Mouse (Mus musculus): ENCODE results near the gene Slc35d1. TPM values are rescaled to one million over a fixed set of nuclear protein-coding genes. Genes with fewer than 3 reads are reported as not detected.

Slc35d1 gene
- polyA plus RNA-seq, 1 experiment from 2014 or later: 6.4 TPM

Other genes starting within 250 kb of the Slc35d1 start
- 3.7 and 4.5 TPM in 2 replicates for gene Tctex1d1, start 236.6 kb downstream of the Slc35d1 start, polyA plus RNA-seq (2014; fragmentation: Nextera tagmentation; extraction: Ambion mirVana)
- 0.51 TPM in 1 of 2 replicates, not detected in the other for gene Insl5, start 188.3 kb downstream of the Slc35d1 start, polyA plus RNA-seq (2014; fragmentation: Nextera tagmentation; extraction: Ambion mirVana)
- 31.4 and 33.2 TPM in 2 replicates for gene Mier1, start 100.8 kb downstream of the Slc35d1 start, polyA plus RNA-seq (2014; fragmentation: Nextera tagmentation; extraction: Ambion mirVana)
- gene Wdr78, start 100.6 kb downstream of the Slc35d1 start, polyA plus RNA-seq (2014; fragmentation: Nextera tagmentation; extraction: Ambion mirVana): 7.2 and 7.4 TPM in 2 replicates
- not detected in 2 replicates for gene 4921539E11Rik, start 75.7 kb upstream of the Slc35d1 start, polyA plus RNA-seq (2014; fragmentation: Nextera tagmentation; extraction: Ambion mirVana)
- gene Oma1, start 98.6 kb upstream of the Slc35d1 start, polyA plus RNA-seq (2014; fragmentation: Nextera tagmentation; extraction: Ambion mirVana): 8.7 and 10.5 TPM in 2 replicates